Mouse (Mus musculus): ENCODE measurements around the gene Ftcd. TPM values are rescaled to one million over a fixed set of nuclear protein-coding genes. Genes with fewer than 3 reads are reported as not detected.
A peak's percentile ranks its signal among the peaks of the same experiment; 100 is the strongest.

The Ftcd gene
- polyA plus RNA-seq, 1 experiment from 2014 or later, result not detected

DNA sequence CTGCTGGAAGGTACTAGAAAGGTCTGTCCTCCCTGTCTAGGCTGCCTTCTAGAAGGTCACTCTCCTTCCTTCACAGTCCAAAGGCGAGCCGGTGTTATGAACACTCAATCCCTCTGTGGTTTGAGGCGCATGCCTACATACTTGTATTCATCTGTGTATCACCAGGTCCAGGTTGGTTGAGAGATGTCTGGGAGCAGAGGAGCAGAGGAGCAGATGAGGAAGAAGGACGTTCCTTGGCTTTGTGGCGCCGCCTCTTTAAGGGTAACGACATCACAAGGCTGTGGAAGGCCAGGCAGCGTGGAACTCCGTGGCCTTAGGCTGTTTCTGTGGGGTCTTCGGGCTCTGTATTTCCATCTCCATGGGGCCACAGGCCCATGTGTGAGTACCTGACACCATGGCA lies 13.5 kb upstream of the Ftcd start, which contains the start of gene Spatc1l:
Gene Spatc1l (plus strand): TSS at position 301 of the 400 bp plus-strand sequence.
- H3K36me3 ChIP-seq, result no peaks in the 10 kb centered on the region
- no peaks in the 10 kb centered on the region for H3K27me3 ChIP-seq (ENCODE audit: low read depth, poor library complexity, severe bottlenecking)
- no peak within 1 kb of the TSS for H3K4me3 ChIP-seq
- H3K4me1 ChIP-seq, result no peaks in the 10 kb centered on the region
- H3K27ac ChIP-seq, result no peak within 1 kb of the TSS
- WGBS, result 91% methylated on average over 10 of the region's 10 CpGs
- no peak for DNase-seq (ENCODE audit: low spot score)
- H3K9me3 ChIP-seq (replicated peaks), result no peaks in the 10 kb centered on the region

DNA sequence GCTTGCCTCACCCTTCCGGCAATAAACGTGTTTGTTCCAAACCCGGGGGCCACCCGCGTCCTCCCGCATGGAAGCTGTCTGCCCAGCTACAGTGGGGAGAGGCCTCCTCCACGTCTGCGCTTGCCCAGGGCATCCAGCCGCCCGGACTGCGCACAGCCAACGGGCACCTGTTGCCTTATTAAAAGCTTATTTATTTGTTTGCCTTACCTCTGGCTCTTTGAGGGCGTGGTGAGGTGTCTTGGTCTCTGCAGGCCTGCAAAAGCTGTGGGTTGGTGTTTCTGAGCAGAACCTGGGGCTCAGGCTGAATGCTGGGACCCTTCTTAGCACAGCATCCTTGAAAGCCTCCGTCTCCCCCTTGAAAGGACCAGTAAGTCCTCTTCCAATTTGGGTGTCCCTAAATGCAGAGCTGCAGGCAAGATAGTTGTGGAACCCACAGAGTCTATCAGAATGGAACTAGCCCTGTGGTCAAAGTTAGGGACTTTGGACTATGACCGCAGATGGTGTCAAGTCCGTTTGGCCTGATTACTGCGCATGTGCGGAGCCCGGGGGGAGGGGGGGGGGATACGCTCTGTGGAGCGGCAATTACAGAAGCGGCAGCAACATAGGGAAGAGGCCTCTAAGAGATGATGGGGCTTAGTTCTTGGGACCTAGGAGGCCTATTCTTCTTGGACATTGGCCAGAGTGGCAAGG lies 5.3 kb upstream of the Ftcd start:
- H3K27me3 ChIP-seq (ENCODE audit: low read depth, poor library complexity, severe bottlenecking), result no peaks in the 10 kb centered on the region
- no peaks in the 10 kb centered on the region for H3K9me3 ChIP-seq (replicated peaks)
- WGBS, result 90% methylated on average over 22 of the region's 22 CpGs
- H3K36me3 ChIP-seq, result no peaks in the 10 kb centered on the region
- no peak for DNase-seq (ENCODE audit: low spot score)
- H3K4me3 ChIP-seq, result no peak overlapping the region
- H3K27ac ChIP-seq, result no peak overlapping the region
- H3K4me1 ChIP-seq, result no peaks in the 10 kb centered on the region

DNA sequence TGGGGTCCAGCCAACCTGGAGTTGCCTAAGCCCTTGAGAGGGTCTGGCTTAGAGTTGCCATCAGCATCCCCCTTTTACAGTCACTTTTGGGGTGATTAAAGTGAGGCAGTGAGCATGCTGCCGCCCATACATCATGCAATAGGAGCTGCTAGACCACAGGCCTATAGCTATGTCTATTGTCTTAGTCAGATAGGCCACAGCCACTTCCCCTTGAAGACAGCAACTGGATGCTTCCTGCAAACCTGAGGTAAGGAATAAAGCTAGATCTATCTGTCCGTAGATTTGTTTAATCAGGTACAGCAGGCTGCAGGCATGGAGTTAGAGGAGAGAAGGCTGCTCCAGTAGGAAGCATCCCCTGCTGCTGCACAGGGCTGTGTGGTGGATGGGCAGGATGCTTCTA lies 4.4 kb upstream of the Ftcd start:
- no peak overlapping the region for H3K4me3 ChIP-seq
- WGBS, result 64% methylated on average over 2 of the region's 2 CpGs
- no peak overlapping the region for H3K27ac ChIP-seq
- H3K27me3 ChIP-seq (ENCODE audit: low read depth, poor library complexity, severe bottlenecking), result no peaks in the 10 kb centered on the region
- H3K4me1 ChIP-seq, result no peaks in the 10 kb centered on the region
- H3K9me3 ChIP-seq (replicated peaks), result no peaks in the 10 kb centered on the region
- H3K36me3 ChIP-seq, result no peaks in the 10 kb centered on the region
- DNase-seq (ENCODE audit: low spot score), result no peak

DNA sequence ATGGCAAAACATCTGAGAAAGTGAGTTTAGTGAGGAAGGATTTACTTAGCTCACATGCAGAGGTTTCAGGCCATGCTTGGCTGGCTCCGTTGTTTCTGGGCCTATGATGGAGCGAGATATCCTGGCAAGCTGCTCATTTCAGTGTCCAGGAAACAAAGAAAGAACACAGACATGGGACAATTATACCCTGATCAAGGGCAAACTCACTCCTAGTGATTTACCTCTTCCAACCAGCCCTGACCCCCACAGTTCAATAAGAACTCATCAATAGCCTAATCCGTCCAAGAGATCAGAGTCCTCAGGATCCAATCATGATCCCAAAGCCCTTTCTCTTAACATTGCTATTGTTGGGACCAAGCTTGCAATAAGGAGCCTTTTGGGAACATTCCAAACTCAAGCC lies 3.3 kb upstream of the Ftcd start:
- Histone ChIP-seq H3K4me3 (no peak overlapping the region), H3K4me1 (no peaks in the 10 kb centered on the region), H3K9me3 (replicated peaks) (no peaks in the 10 kb centered on the region), H3K27ac (no peak overlapping the region), H3K36me3 (no peaks in the 10 kb centered on the region), H3K27me3 (ENCODE audit: low read depth, poor library complexity, severe bottlenecking) (no peaks in the 10 kb centered on the region)
- 89% methylated on average over 3 of the region's 3 CpGs for WGBS
- no peak for DNase-seq (ENCODE audit: low spot score)

DNA sequence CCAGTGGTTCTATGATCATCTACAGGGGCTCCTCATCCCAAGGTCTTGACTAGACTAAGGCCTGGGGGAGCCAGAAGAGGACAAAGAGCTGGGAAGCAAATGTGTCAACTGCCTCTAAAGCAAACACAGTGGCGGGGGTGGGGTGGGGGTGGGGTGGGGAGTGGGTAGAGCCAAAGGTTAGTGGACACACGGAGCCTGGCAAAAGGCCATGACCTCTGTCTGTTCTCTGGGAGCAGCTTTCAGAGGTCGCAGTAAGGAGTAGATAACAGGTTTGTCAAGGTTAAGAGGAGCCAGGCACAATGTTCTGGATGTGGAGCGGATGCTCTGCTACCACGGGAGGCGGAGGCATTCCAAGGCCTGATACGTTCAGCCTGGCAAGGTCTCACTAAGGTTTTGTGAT lies 1.5 kb downstream of the Ftcd start:
- WGBS, result 75% methylated on average over 7 of the region's 7 CpGs
- H3K27me3 ChIP-seq (ENCODE audit: low read depth, poor library complexity, severe bottlenecking), result no peaks in the 10 kb centered on the region
- H3K9me3 ChIP-seq (replicated peaks), result no peaks in the 10 kb centered on the region
- no peak overlapping the region for H3K27ac ChIP-seq
- DNase-seq (ENCODE audit: low spot score), result no peak
- no peaks in the 10 kb centered on the region for H3K4me1 ChIP-seq
- H3K4me3 ChIP-seq, result no peak overlapping the region
- no peaks in the 10 kb centered on the region for H3K36me3 ChIP-seq

DNA sequence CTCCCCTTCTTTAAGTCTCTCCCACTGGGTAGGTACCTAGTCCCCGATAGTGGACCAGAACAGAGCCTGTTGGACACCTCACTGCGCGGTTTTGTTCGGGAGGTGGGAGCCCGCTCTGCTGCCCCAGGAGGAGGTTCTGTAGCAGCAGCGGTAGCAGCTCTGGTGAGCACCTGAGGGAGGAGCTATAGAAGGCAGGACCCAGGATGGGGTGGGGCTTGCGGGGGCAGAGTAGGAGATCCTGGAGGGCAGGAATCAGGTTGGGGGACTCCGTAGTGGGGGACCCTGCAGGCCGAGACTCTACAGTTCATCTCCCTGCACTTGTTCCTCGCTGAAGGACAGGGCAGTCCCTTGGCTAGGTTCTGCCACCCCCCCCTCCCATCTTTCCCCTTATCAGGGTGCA lies 8.7 kb downstream of the Ftcd start:
- H3K4me3 ChIP-seq, result peak overlapping the region; percentile 23; the same call in 1 of the 2 replicates
- 14% methylated on average over 10 of the region's 10 CpGs for WGBS
- H3K9me3 ChIP-seq (replicated peaks), result no peaks in the 10 kb centered on the region
- no peak for DNase-seq (ENCODE audit: low spot score)
- no peak overlapping the region for H3K27ac ChIP-seq
- H3K4me1 ChIP-seq, result peaks cover 13% of the 10 kb centered on the region; the same call in 1 of the 2 replicates
- peaks cover 18% of the 10 kb centered on the region for H3K27me3 ChIP-seq (ENCODE audit: low read depth, poor library complexity, severe bottlenecking)
- no peaks in the 10 kb centered on the region for H3K36me3 ChIP-seq

DNA sequence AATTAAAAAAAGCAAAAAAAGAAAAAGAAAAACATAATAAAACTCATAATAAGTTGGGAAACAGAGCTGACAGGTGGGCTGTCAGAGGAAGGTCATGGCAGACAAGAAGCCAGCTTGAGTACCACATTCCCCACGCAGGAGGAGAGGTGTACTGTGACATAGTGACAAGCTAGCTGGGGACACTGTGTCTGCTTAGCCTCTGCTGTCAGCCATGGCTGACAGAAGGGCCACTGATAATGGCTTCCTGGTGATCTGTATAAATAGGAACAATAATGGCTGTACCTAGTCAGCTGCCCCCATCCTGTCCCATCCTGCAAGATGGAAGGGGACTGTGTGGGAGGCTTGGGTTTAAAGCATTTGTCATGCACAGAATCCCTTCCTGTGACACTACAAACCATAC lies 10.7 kb downstream of the Ftcd start:
- no peaks in the 10 kb centered on the region for H3K9me3 ChIP-seq (replicated peaks)
- WGBS, result 48% methylated on average over 1 of the region's 1 CpGs
- peaks cover 13% of the 10 kb centered on the region; the same call in 1 of the 2 replicates for H3K4me1 ChIP-seq
- H3K36me3 ChIP-seq, result no peaks in the 10 kb centered on the region
- no peak for DNase-seq (ENCODE audit: low spot score)
- peaks cover 18% of the 10 kb centered on the region for H3K27me3 ChIP-seq (ENCODE audit: low read depth, poor library complexity, severe bottlenecking)
- H3K27ac ChIP-seq, result no peak overlapping the region
- H3K4me3 ChIP-seq, result no peak overlapping the region

DNA sequence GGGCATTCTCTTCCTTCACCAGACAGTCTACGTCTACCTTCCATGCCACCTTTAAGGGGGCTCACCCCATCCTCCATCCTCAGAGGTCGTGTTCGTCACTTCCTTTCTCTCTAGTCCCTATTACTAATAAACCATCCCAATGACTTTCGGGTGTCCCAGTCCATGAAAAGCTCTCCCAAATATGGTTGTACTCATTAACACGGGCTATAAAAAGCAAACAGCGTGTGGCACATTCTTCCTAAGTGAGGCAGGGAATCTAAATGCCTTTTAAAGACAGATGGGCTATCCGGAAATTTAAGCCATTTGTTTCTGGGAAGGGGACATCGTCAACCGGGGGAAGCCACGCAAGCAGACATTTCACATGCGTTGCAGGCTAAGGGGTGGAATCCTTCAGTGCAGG lies 14.7 kb downstream of the Ftcd start:
- no peak for DNase-seq (ENCODE audit: low spot score)
- H3K9me3 ChIP-seq (replicated peaks), result no peaks in the 10 kb centered on the region
- no peak overlapping the region for H3K4me3 ChIP-seq
- no peaks in the 10 kb centered on the region for H3K36me3 ChIP-seq
- no peak overlapping the region for H3K27ac ChIP-seq
- WGBS, result 75% methylated on average over 11 of the region's 11 CpGs
- H3K4me1 ChIP-seq, result no peaks in the 10 kb centered on the region
- H3K27me3 ChIP-seq (ENCODE audit: low read depth, poor library complexity, severe bottlenecking), result no peaks in the 10 kb centered on the region

DNA sequence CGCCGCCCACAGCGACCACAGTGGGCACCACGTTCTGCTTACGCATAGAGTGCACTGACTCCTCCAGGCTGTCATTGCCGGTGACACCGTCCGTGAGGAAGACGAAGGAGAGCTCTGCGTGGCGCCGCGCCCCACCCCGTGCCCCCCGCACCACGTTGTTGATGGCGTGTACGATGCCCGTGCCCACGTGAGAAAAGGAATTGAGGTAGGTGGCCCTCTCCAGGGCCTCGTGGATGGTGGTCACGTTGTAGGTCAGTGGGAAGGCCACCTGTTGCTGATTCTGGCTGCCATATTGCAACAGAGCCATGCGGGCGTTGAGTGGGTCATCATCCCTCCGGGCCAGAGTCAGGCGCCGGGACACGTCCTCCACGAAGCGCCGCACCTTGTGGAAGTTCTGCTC lies 20.9 kb downstream of the Ftcd start:
- Histone ChIP-seq H3K27me3 (ENCODE audit: low read depth, poor library complexity, severe bottlenecking) (no peaks in the 10 kb centered on the region), H3K9me3 (replicated peaks) (no peaks in the 10 kb centered on the region), H3K27ac (no peak overlapping the region), H3K36me3 (no peaks in the 10 kb centered on the region), H3K4me3 (no peak overlapping the region), H3K4me1 (no peaks in the 10 kb centered on the region)
- no peak for DNase-seq (ENCODE audit: low spot score)
- WGBS, result 92% methylated on average over 31 of the region's 31 CpGs

DNA sequence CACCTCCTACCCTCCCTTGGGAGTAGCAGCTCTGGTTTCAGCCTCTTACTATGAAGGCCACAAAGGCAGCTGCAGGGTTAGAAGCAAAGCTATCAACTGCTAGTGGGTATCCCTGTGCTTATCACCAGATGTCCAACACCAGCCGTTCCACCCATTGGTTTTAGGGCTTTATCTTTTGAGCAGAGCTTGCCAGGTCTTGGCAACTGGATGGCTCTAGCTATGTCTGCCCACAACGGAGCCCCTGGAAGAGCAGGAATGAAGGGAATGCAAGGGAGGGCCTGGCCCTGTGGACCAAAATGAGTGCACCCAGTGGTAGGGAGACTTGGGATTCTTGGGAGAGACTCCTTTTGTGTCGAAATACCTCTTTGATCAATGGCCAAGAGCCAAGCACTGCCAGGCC lies 27.2 kb downstream of the Ftcd start:
- Histone ChIP-seq H3K36me3 (peaks cover 6% of the 10 kb centered on the region; the same call in 1 of the 2 replicates), H3K27ac (no peak overlapping the region), H3K9me3 (replicated peaks) (no peaks in the 10 kb centered on the region), H3K4me1 (no peaks in the 10 kb centered on the region), H3K27me3 (ENCODE audit: low read depth, poor library complexity, severe bottlenecking) (no peaks in the 10 kb centered on the region), H3K4me3 (no peak overlapping the region)
- no peak for DNase-seq (ENCODE audit: low spot score)
- 84% methylated on average over 3 of the region's 3 CpGs for WGBS

DNA sequence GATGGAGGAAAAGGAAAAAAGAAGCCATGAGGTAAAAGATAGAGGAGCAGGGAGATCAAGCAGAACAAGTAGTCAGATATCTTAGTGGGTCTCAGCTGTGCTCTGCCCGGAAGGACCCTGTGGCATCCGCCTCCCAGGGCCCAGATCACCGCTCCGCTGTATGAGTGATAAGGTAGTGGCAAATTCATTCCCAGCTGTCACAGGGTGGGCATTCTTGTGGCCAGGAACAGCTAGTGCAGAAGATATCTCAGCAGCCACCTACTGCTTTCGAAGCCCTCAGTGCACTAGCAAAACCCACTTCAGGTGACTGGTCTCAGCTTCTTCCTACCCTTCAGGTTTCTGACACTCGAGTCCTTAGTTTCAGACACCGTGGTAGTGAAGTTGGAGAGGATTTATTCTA lies 37.0 kb downstream of the Ftcd start:
- H3K4me1 ChIP-seq, result no peaks in the 10 kb centered on the region
- H3K4me3 ChIP-seq, result no peak overlapping the region
- DNase-seq (ENCODE audit: low spot score), result no peak
- peaks cover 11% of the 10 kb centered on the region for H3K36me3 ChIP-seq
- H3K27me3 ChIP-seq (ENCODE audit: low read depth, poor library complexity, severe bottlenecking), result no peaks in the 10 kb centered on the region
- H3K9me3 ChIP-seq (replicated peaks), result no peaks in the 10 kb centered on the region
- WGBS, result 89% methylated on average over 7 of the region's 7 CpGs
- no peak overlapping the region for H3K27ac ChIP-seq

DNA sequence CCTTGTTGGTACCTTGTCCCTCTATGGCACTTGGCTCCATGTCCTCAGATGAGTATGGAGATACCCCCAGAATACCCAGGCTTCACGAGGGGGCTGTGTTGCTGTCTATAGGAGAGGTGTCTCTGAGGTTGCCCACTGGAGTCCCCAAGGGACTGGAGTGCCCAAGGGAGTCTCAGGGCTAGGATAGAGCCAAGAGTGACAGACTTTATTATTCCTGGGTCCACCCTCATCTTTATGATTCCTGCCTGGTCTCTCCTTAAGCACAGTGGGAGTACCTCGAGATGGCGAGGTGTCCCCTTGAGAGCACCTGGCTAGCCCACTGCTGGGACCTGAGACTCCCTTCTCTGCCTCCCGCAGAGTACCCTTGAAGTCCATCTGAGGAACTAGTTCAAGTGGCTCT lies 47.0 kb downstream of the Ftcd start:
- Histone ChIP-seq H3K27me3 (ENCODE audit: low read depth, poor library complexity, severe bottlenecking) (peaks cover 14% of the 10 kb centered on the region; the same call in 1 of the 2 replicates), H3K27ac (0 out of 2 replicates have a peak overlapping the region, but pooled peaks have one; percentile 87), H3K4me3 (peak overlapping the region; percentile 59; the same call in 1 of the 2 replicates), H3K36me3 (no peaks in the 10 kb centered on the region), H3K4me1 (peaks cover 17% of the 10 kb centered on the region), H3K9me3 (replicated peaks) (no peaks in the 10 kb centered on the region)
- WGBS, result 74% methylated on average over 4 of the region's 4 CpGs
- no peak for DNase-seq (ENCODE audit: low spot score)

DNA sequence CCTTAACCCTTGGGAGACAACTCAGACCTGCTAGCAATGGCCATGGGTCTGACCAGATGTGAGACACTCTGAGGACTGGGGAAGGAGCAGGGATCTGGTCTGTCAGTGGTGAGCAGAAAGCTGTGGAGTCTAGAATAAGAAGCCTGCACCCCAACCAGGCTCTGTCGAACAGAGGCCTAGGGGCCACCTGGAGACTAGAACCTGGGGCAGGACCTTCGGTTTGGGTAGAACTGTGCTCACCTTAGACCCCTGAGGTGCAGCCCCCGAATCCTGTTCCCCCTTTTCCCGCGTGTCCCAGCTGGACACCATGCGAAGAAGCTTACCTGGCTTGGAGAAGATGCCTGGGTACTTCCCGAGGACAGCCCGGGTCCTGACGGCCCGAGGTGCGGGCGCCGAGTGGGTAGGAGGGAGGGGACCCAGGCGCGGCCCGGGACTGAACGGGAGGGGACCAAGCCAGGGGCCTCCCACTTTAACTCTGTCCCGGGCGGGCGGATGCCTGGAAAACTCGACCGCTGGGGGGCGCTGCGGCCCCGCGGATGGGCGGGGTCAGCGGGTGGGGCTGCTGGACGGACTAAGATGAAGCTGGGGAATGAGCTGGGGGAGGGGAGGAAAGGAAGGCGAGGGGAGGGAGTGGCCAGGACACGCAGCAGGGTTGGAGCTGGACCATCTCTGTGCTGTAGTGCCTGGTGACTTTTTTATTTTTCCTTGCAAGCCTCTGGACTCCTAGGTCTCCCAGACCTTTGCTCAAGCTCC lies 47.7 kb downstream of the Ftcd start, which contains the start of gene Col6a2:
Gene Col6a2 (minus strand): TSS at position 703 of the 753 bp plus-strand sequence.
- Histone ChIP-seq H3K4me3 (peak within 1 kb of the TSS; percentile 59), H3K27ac (peak within 1 kb of the TSS; percentile 87), H3K36me3 (no peaks in the 10 kb centered on the region), H3K9me3 (replicated peaks) (no peaks in the 10 kb centered on the region), H3K27me3 (ENCODE audit: low read depth, poor library complexity, severe bottlenecking) (peaks cover 14% of the 10 kb centered on the region; the same call in 1 of the 2 replicates), H3K4me1 (peaks cover 17% of the 10 kb centered on the region)
- DNase-seq (ENCODE audit: low spot score), result peak; percentile 98
- WGBS, result 3% methylated on average over 31 of the region's 31 CpGs

Data from limb, embryonic 10.5 days (tissue).